Mouse (Mus musculus): ENCODE data around the gene Pcp2.

The Pcp2 gene

GRCm38 (mm10) chr8:3625445-3625844 lies at the start of gene Pcp2:
TSS of gene Pcp2 (minus strand) at chr8:3625545.
- DNase-seq, result no peak

- no peak for DNase-seq
Measured at GRCm38 (mm10) chr8:3674671-3675070, 49.3 kb upstream of the Pcp2 start.

GRCm38 (mm10) chr8:3671980-3672491 lies 46.7 kb upstream of the Pcp2 start, which contains the start of gene Fcor:
TSS of gene Fcor (minus strand) at chr8:3672362.
- DNase-seq, result peak; percentile 88

GRCm38 (mm10) chr8:3670388-3670787 lies 45.0 kb upstream of the Pcp2 start:
- no peak for DNase-seq

GRCm38 (mm10) chr8:3665507-3665906 lies 40.2 kb upstream of the Pcp2 start, which contains the start of gene Mcemp1:
TSS of gene Mcemp1 (plus strand) at chr8:3665754.
- DNase-seq, result no peak

- DNase-seq, result no peak
Measured at GRCm38 (mm10) chr8:3664405-3664804, 39.1 kb upstream of the Pcp2 start.

GRCm38 (mm10) chr8:3660889-3661288 lies 35.5 kb upstream of the Pcp2 start:
- DNase-seq, result no peak

- DNase-seq, result peak; percentile 42
Measured at GRCm38 (mm10) chr8:3656725-3657381, 31.5 kb upstream of the Pcp2 start.

GRCm38 (mm10) chr8:3655526-3655925 lies 30.2 kb upstream of the Pcp2 start, which contains the start of gene Retn:
TSS of gene Retn (plus strand) at chr8:3655770.
- DNase-seq, result no peak

- no peak for DNase-seq
Measured at GRCm38 (mm10) chr8:3654726-3655508, 29.6 kb upstream of the Pcp2 start.

GRCm38 (mm10) chr8:3652845-3653244 lies 27.5 kb upstream of the Pcp2 start:
- no peak for DNase-seq

GRCm38 (mm10) chr8:3648990-3649389 lies 23.6 kb upstream of the Pcp2 start:
- DNase-seq, result peak; percentile 49

GRCm38 (mm10) chr8:3648268-3648667 lies 22.9 kb upstream of the Pcp2 start:
- DNase-seq, result no peak

GRCm38 (mm10) chr8:3647561-3647960 lies 22.2 kb upstream of the Pcp2 start:
- DNase-seq, result no peak

GRCm38 (mm10) chr8:3646824-3647531 lies 21.6 kb upstream of the Pcp2 start:
- no peak for DNase-seq

GRCm38 (mm10) chr8:3645804-3646203 lies 20.5 kb upstream of the Pcp2 start:
- peak; percentile 11 for DNase-seq

- DNase-seq, result peak; percentile 17
Measured at GRCm38 (mm10) chr8:3631478-3631875, 6.1 kb upstream of the Pcp2 start.

- DNase-seq, result peak; percentile 79
Measured at GRCm38 (mm10) chr8:3630647-3631477, 5.5 kb upstream of the Pcp2 start, which contains the start of gene Stxbp2. TSS of gene Stxbp2 (plus strand) at chr8:3630955.

GRCm38 (mm10) chr8:3628014-3628413 lies 2.7 kb upstream of the Pcp2 start:
- peak; percentile 42 for DNase-seq

GRCm38 (mm10) chr8:3626971-3627370 lies 1.6 kb upstream of the Pcp2 start:
- DNase-seq, result no peak

GRCm38 (mm10) chr8:3622119-3622518 lies 3.2 kb downstream of the Pcp2 start:
- DNase-seq, result no peak

Data from embryo, embryonic 11 days (tissue).